Mouse (Mus musculus) bone marrow macrophage, adult 2 months (primary cell): ENCODE results near the gene Vps37b.

ENCODE experiments used
- CTCF ChIP-seq: IDR thresholded peaks from 2 replicates; pipeline ENCODE4 v1.5.1; 2012; ENCODE audit warnings: low read depth, mild to moderate bottlenecking, low read length, moderate library complexity
- POLR2A ChIP-seq: IDR thresholded peaks from 2 replicates; pipeline ENCODE4 v1.6.1; 2012; ENCODE audit warnings: mild to moderate bottlenecking, low read depth, low read length, borderline replicate concordance

DNA sequence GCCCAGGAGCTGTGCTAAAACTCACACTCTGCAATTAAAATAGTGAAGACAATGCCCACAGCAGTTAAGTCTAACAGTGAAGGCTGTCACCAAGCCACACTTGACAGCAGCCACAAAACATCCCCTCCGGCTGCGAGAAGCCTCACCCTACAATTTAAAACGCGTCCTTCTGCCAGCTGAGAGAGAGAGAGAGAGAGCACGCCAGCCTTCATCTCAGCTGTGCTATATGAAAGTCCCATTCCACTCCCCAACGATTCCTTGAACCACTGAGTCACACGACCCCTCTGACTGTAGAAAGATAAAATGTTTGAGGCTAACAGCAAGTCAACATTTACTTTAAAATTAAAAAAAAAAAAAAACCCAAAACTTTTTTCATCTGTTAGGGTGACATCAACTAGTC is 3.4 kb downstream of the Vps37b start:
- no peak for TF ChIP-seq POLR2A
- TF ChIP-seq CTCF = no peak
